ENCODE assay signal across 9 mouse cellular contexts in the genomic region with DNA sequence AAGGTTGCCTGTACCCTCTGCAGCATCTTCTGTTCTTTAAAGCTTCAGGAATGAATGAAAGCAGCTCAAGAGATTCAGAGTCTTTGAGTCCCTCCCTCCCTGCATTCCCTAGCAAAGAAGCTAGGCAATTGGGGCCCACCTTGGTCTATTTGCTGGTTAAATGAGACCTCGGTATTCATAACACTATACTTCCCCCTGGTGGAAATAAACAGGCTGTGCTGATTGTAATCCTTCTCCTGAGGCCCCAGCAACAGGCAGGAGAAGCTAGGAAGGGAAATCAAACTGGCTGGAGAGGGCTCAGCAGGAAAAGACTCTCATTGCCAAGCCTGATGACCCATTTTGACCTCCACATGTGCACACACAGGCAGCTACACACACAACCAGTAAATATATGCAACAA.
A peak's percentile ranks its signal among the peaks of the same experiment; 100 is the strongest.
DNase-seq lines count a peak whose midpoint lies in the region; TF ChIP-seq lines count a peak whose summit lies in the region.
"Had no signal": no experiment of that assay in that cellular context is flagged by ENCODE, and none has a peak within 500 bp of the region (broad histone marks: within the 10 kb centered on the region; RNA-seq: fewer than 3 reads in every experiment).

No protein-coding gene starts in this region.

- no peaks in the 10 kb centered on the region for H3K27me3 ChIP-seq in heart, adult 2 months (ENCODE audit: control insufficient read depth, insufficient read depth, low read length)
- H3K27me3 ChIP-seq: lung, embryonic 15.5 days had no signal

- no peak for DNase-seq in heart, adult 2 months
- DNase-seq in heart, postnatal 25 days (ENCODE audit: low spot score): no peak
- DNase-seq in left cerebral cortex, postnatal 14 days (ENCODE audit: low spot score in 2 of 2): peak; percentile 60 to 79
- no peak for DNase-seq in left cerebral cortex, postnatal 36 days (ENCODE audit: low spot score in 2 of 2)
- DNase-seq in NIH3T3 (ENCODE audit: low read depth): peak; percentile 66
- DNase-seq in embryo, embryonic 11 days: peak; percentile 71
- no peak for DNase-seq in yolk sac, embryonic 10.5 days (ENCODE audit: low spot score)
- DNase-seq: thymus, adult 2 months had no signal

- intact Hi-C loops in heart, adult 2 months (cut with DNase I): no loop called here
- intact Hi-C loops in heart, postnatal 25 days (cut with DNase I): no loop called here
- intact Hi-C loops in left cerebral cortex, postnatal 14 days (cut with DNase I): no loop called here
- intact Hi-C loops in left cerebral cortex, postnatal 36 days (cut with DNase I): no loop called here

- H3K4me3 ChIP-seq in heart, adult 2 months: no peak overlapping the region
- H3K4me3 ChIP-seq: lung, embryonic 15.5 days had no signal

- H3K79me2 ChIP-seq in heart, adult 2 months (replicated peaks; ENCODE audit: control insufficient read depth, insufficient read depth, low read length): no peaks in the 10 kb centered on the region

- no peak overlapping the region for H3K9ac ChIP-seq in heart, adult 2 months (ENCODE audit: low read depth, low read length)
- H3K9ac ChIP-seq: lung, embryonic 15.5 days had no signal

- 3% methylated on average over 1 of the region's 1 CpGs for WGBS in heart, adult 2 months

- TF ChIP-seq CTCF in heart, adult 2 months (IDR thresholded peaks at IDR 0.05): peak; percentile 60

- no peaks in the 10 kb centered on the region for H3K36me3 ChIP-seq in heart, adult 2 months (ENCODE audit: control insufficient read depth, insufficient read depth, low read length)
- H3K36me3 ChIP-seq: lung, embryonic 15.5 days had no signal

- TF ChIP-seq POLR2A in heart, adult 2 months (IDR thresholded peaks at IDR 0.05; ENCODE audit: insufficient read depth, low read depth, low read length): no peak

- H3K4me1 ChIP-seq in heart, adult 2 months (ENCODE audit: control insufficient read depth, insufficient read depth, low read length): no peaks in the 10 kb centered on the region
- H3K4me1 ChIP-seq: lung, embryonic 15.5 days had no signal

- no peak for TF ChIP-seq EP300 in heart, adult 2 months (IDR thresholded peaks at IDR 0.05; ENCODE audit: insufficient read depth, low read depth, low read length)

- no peak overlapping the region for H3K27ac ChIP-seq in heart, adult 2 months
- H3K27ac ChIP-seq: lung, embryonic 15.5 days had no signal

Comparison
In these comparisons a context has a peak if more than half of its experiments do, and no peak if none do; other contexts are left out.
1. DNase-seq: peak in left cerebral cortex, postnatal 14 days (2 of 2), NIH3T3 (single experiment) and embryo, embryonic 11 days (single experiment); none in heart, adult 2 months (0 of 2), heart, postnatal 25 days (single experiment), left cerebral cortex, postnatal 36 days (0 of 2) and yolk sac, embryonic 10.5 days (single experiment).